Mouse (Mus musculus) embryonic facial prominence, embryonic 15.5 days (tissue): ENCODE results near the gene Trim45. TPM values are rescaled to one million over a fixed set of nuclear protein-coding genes. Genes with fewer than 3 reads are reported as not detected.

Experiments used
- ATAC-seq: fragments of 200-750 bp; cut with Nextera tagmentation; 2 replicates; pipeline ENCODE4 v1.8.0; 2017; ENCODE audit warnings: low read depth, moderate TSS enrichment; ENCODE audit not compliant: insufficient number of reproducible peaks, low FRiP score, low TSS enrichment
- H3K27ac ChIP-seq: fragments of 300-500 bp; sonication (generic); replicated peaks from 2 replicates; pipeline ENCODE4 v1.5.1; 2015; ENCODE audit warnings: mild to moderate bottlenecking, inconsistent platforms
- H3K27me3 ChIP-seq: fragments of 300-500 bp; sonication (generic); 2 replicates; pipeline ENCODE4 v1.6.1; 2015; ENCODE audit warnings: inconsistent platforms
- H3K36me3 ChIP-seq: fragments of 300-500 bp; sonication (generic); 2 replicates; pipeline ENCODE4 v1.6.1; 2015; ENCODE audit warnings: mild to moderate bottlenecking, inconsistent platforms
- H3K4me1 ChIP-seq: fragments of 300-500 bp; sonication (generic); 2 replicates; pipeline ENCODE4 v1.6.1; 2015; ENCODE audit warnings: inconsistent platforms
- H3K4me2 ChIP-seq: fragments of 300-500 bp; sonication (generic); replicated peaks from 2 replicates; pipeline ENCODE4 v1.6.1; 2015; ENCODE audit warnings: mild to moderate bottlenecking, inconsistent platforms
- H3K4me3 ChIP-seq: fragments of 300-500 bp; sonication (generic); replicated peaks from 2 replicates; pipeline ENCODE4 v1.5.1; 2015; ENCODE audit warnings: mild to moderate bottlenecking, inconsistent platforms
- H3K9ac ChIP-seq: fragments of 300-500 bp; sonication (generic); 2 replicates; pipeline ENCODE4 v1.6.1; 2015; ENCODE audit warnings: inconsistent platforms
- H3K9me3 ChIP-seq: fragments of 300-500 bp; sonication (generic); replicated peaks from 2 replicates; pipeline ENCODE4 v1.6.1; 2016; ENCODE audit warnings: inconsistent platforms
- WGBS: fragments of 180-500 bp; shearing (Covaris S2); methylation state at CpG from one replicate; pipeline ENCODE4 v1.1.7; 2015; 5-methylcytosine and 5-hydroxymethylcytosine counted together
- polyA plus RNA-seq: library from polyadenylated mRNA; unstranded; fragments of >200 nt; fragmentation: Nextera tagmentation; extraction: Ambion mirVana; gene quantifications from 2 replicates; pipeline ENCODE4 v1.2.1, GENCODE M21; 2015

Trim45 gene
- polyA plus RNA-seq, 1 experiment from 2014 or later: 7.1 TPM

DNA sequence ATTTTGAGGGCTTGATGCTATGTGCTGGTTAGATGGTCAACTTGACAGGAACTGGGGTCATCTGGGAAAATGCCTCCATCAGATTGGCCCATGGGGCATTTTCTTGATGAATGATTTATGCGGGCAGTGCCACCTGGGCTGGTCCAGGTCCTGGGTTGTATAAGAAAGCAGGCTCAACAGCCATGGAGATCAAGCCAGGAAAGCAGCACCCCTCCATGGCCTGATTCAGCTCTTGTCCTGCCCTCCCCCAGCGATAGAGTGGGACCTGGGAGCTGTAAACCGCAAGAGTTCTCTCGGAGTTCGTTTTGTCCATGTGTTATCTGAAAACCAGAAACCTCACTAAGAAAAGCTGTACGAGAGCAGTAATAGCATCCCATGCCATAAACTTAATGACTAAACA is 13.5 kb downstream of the Trim45 start:
- no peak overlapping the region for H3K27ac ChIP-seq
- H3K9me3 ChIP-seq: no peaks in the 10 kb centered on the region
- 94% methylated on average over 6 of the region's 6 CpGs for WGBS
- no peak overlapping the region for H3K9ac ChIP-seq
- no peaks in the 10 kb centered on the region for H3K4me1 ChIP-seq
- no peak for ATAC-seq
- H3K4me2 ChIP-seq: no peak overlapping the region
- H3K36me3 ChIP-seq: peaks cover 79% of the 10 kb centered on the region
- no peak overlapping the region for H3K4me3 ChIP-seq
- H3K27me3 ChIP-seq: no peaks in the 10 kb centered on the region

GRCm38 (mm10) chr3:100936201-100936600 is 14.2 kb downstream of the Trim45 start:
- 97% methylated on average over 6 of the region's 6 CpGs for WGBS
- ATAC-seq: no peak
- H3K9ac ChIP-seq: no peak overlapping the region
- no peak overlapping the region for H3K4me2 ChIP-seq
- H3K27ac ChIP-seq: no peak overlapping the region
- no peaks in the 10 kb centered on the region for H3K27me3 ChIP-seq
- H3K4me1 ChIP-seq: no peaks in the 10 kb centered on the region
- H3K4me3 ChIP-seq: no peak overlapping the region
- H3K36me3 ChIP-seq: peaks cover 84% of the 10 kb centered on the region
- H3K9me3 ChIP-seq: no peaks in the 10 kb centered on the region

GRCm38 (mm10) chr3:100938211-100938610 is 16.2 kb downstream of the Trim45 start:
- 93% methylated on average over 4 of the region's 4 CpGs for WGBS
- H3K27me3 ChIP-seq: no peaks in the 10 kb centered on the region
- no peak overlapping the region for H3K4me3 ChIP-seq
- H3K36me3 ChIP-seq: peaks cover 78% of the 10 kb centered on the region
- no peak overlapping the region for H3K27ac ChIP-seq
- no peaks in the 10 kb centered on the region for H3K4me1 ChIP-seq
- no peak overlapping the region for H3K9ac ChIP-seq
- H3K9me3 ChIP-seq: no peaks in the 10 kb centered on the region
- ATAC-seq: no peak
- no peak overlapping the region for H3K4me2 ChIP-seq

GRCm38 (mm10) chr3:100940496-100941037 is 18.6 kb downstream of the Trim45 start:
- H3K36me3 ChIP-seq: peaks cover 85% of the 10 kb centered on the region
- H3K4me1 ChIP-seq: no peaks in the 10 kb centered on the region
- no peak overlapping the region for H3K9ac ChIP-seq
- H3K9me3 ChIP-seq: no peaks in the 10 kb centered on the region
- WGBS: 77% methylated on average over 4 of the region's 4 CpGs
- ATAC-seq: no peak
- H3K27ac ChIP-seq: no peak overlapping the region
- no peaks in the 10 kb centered on the region for H3K27me3 ChIP-seq
- no peak overlapping the region for H3K4me3 ChIP-seq
- no peak overlapping the region for H3K4me2 ChIP-seq

DNA sequence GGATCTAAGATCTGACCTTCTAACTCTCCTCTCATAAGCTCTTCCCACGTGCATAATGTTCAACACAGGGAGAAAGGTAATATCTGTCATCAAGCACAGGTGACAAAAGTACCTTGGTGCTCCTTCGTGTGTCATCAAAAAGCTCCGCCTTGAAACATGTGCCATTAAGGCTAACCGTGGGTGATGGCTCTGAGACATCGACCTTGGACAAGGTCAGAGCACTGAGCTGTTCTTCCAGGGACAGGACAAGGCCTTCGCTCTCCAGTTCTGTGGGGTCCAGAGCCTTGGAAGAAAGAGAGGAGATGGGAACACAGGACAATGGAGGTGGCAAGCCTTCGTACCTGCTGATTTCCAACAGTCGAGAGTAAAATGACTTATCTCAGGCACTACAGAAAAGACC is 25.3 kb downstream of the Trim45 start:
- Histone ChIP-seq H3K4me2 (no peak overlapping the region), H3K9ac (no peak overlapping the region), H3K4me1 (no peaks in the 10 kb centered on the region), H3K4me3 (no peak overlapping the region), H3K27me3 (no peaks in the 10 kb centered on the region), H3K9me3 (no peaks in the 10 kb centered on the region), H3K36me3 (peaks cover 83% of the 10 kb centered on the region), H3K27ac (no peak overlapping the region)
- ATAC-seq: no peak
- WGBS: 87% methylated on average over 8 of the region's 8 CpGs

- Histone ChIP-seq H3K36me3 (peaks cover 82% of the 10 kb centered on the region), H3K4me3 (no peak overlapping the region), H3K4me1 (no peaks in the 10 kb centered on the region), H3K9ac (no peak overlapping the region), H3K27me3 (no peaks in the 10 kb centered on the region), H3K27ac (no peak overlapping the region), H3K9me3 (no peaks in the 10 kb centered on the region), H3K4me2 (no peak overlapping the region)
- ATAC-seq: no peak
- WGBS: 86% methylated on average over 4 of the region's 4 CpGs
Measured at GRCm38 (mm10) chr3:100951531-100951930, 29.5 kb downstream of the Trim45 start.

DNA sequence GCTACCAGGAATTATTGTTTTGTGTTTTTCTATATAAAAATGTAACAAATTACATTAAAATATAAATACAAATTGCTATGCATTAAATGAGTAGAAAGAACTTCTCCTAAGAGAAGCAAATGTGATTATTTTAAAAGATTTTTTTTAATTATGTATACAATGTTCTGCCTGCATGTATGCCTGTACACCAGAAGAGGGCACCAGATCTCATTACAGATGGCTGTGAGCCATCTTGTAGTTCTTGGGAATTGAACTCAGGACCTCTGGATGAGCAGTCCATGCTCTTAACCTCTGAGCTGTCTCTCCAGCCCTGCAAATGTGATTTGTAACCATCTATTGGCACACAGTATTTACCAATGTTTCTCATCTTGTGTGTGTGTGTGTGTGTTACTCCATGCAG is 32.6 kb downstream of the Trim45 start:
- no peaks in the 10 kb centered on the region for H3K4me1 ChIP-seq
- ATAC-seq: no peak
- H3K27me3 ChIP-seq: no peaks in the 10 kb centered on the region
- no peak overlapping the region for H3K9ac ChIP-seq
- no peak overlapping the region for H3K4me2 ChIP-seq
- H3K9me3 ChIP-seq: no peaks in the 10 kb centered on the region
- peaks cover 85% of the 10 kb centered on the region for H3K36me3 ChIP-seq
- H3K4me3 ChIP-seq: no peak overlapping the region
- H3K27ac ChIP-seq: no peak overlapping the region

- H3K36me3 ChIP-seq: peaks cover 67% of the 10 kb centered on the region
- H3K4me2 ChIP-seq: no peak overlapping the region
- no peak overlapping the region for H3K27ac ChIP-seq
- H3K4me1 ChIP-seq: no peaks in the 10 kb centered on the region
- no peaks in the 10 kb centered on the region for H3K9me3 ChIP-seq
- no peaks in the 10 kb centered on the region for H3K27me3 ChIP-seq
- whole genome bisulfite sequencing: 76% methylated on average over 5 of the region's 5 CpGs
- no peak overlapping the region for H3K4me3 ChIP-seq
- no peak overlapping the region for H3K9ac ChIP-seq
- ATAC-seq: no peak
Measured at GRCm38 (mm10) chr3:100961007-100961406, 39.0 kb downstream of the Trim45 start.

- H3K36me3 ChIP-seq: peaks cover 64% of the 10 kb centered on the region
- no peaks in the 10 kb centered on the region for H3K4me1 ChIP-seq
- H3K27ac ChIP-seq: no peak overlapping the region
- 84% methylated on average over 7 of the region's 7 CpGs for WGBS
- H3K9me3 ChIP-seq: no peaks in the 10 kb centered on the region
- no peak for ATAC-seq
- H3K4me3 ChIP-seq: no peak overlapping the region
- no peak overlapping the region for H3K9ac ChIP-seq
- no peak overlapping the region for H3K4me2 ChIP-seq
- H3K27me3 ChIP-seq: no peaks in the 10 kb centered on the region
Measured at GRCm38 (mm10) chr3:100961501-100961900, 39.5 kb downstream of the Trim45 start.

DNA sequence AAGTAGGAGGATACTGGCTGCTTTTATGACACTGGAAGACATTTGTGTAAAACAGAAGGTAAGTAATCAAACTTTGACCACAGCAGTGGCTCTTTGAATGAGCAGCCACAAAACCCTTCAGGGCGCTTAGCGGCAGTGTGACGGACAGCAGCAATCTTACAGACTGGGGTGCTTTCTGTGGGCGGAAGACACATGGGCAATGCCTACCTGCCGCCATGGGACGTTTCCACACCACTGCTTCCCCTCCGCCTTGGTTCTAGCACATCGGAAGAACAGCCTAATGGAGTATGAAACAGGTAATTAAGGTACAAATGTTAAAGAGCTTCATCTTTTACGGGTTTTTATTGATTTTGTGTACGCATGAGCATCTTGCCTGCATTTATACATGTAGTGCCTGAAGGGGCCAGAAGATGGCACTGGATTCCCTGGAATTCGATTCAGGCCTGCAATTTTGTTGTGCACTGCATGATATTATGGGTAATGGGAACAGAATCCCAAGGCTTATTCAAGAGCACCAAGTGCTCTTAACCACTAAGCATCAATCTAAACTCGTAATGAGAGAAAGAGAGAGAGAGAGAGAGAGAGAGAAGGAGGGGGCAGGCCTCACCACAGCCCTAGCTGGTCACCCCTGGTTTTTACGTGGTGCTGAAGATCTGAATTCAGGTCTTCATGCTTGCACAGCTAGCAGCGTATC is 42.0 kb downstream of the Trim45 start:
- peaks cover 41% of the 10 kb centered on the region for H3K36me3 ChIP-seq
- no peak overlapping the region for H3K27ac ChIP-seq
- no peaks in the 10 kb centered on the region for H3K9me3 ChIP-seq
- H3K27me3 ChIP-seq: no peaks in the 10 kb centered on the region
- H3K9ac ChIP-seq: no peak overlapping the region
- no peak for ATAC-seq
- peaks cover 4% of the 10 kb centered on the region; the same call in 1 of the 2 replicates for H3K4me1 ChIP-seq
- no peak overlapping the region for H3K4me2 ChIP-seq
- no peak overlapping the region for H3K4me3 ChIP-seq
- 74% methylated on average over 14 of the region's 14 CpGs for WGBS

DNA sequence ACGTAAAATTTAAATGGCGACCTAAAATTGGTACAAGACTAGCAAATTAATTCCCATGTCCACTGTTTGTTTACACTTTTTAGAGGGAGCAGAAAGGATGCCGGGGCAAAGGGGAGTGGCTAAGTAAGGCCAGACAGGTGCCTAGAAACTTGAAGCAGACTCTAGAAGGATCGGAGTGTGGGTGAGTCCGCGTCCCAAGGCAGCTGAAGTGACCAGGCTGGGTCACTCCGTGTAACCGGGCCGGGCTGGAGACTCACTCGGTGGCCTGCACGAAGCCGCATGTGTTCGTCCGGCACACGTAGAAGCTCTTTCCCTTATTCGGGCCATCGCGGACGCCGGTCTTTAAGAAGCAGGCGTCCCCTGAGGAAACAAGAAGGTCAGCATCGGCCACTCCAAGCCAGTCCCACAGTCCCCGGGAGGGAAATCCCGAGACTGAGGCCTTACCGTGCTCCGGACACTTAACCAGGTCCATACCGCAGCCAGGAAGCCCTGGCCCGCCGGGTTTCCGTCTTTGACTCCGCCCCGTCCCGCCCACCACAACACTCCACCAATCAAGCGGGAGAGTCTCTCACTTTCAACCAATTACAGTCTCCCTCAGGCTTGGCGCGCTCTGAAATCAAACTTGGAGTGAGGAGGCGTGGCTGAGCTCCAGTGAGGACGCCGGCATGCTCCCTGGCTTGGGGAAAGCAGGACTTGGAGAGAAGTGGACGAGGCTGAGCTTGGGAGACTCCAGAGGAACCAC is 47.3 kb downstream of the Trim45 start, which contains the start of gene Ttf2:
TSS of gene Ttf2 (minus strand) at position 488 of the 742 bp plus-strand sequence.
- H3K4me1 ChIP-seq: peaks cover 9% of the 10 kb centered on the region
- no peaks in the 10 kb centered on the region for H3K36me3 ChIP-seq
- peak within 1 kb of the TSS; percentile 63 for H3K9ac ChIP-seq
- under 1% methylated on average over 40 of the region's 40 CpGs for WGBS
- H3K27me3 ChIP-seq: no peaks in the 10 kb centered on the region
- H3K27ac ChIP-seq: no peak within 1 kb of the TSS
- peak; percentile 96 for ATAC-seq
- H3K9me3 ChIP-seq: no peaks in the 10 kb centered on the region
- peak within 1 kb of the TSS; percentile 82 for H3K4me2 ChIP-seq
- H3K4me3 ChIP-seq: peak within 1 kb of the TSS; percentile 76
